Mouse (Mus musculus) E14TG2a.4 (cell line): Measurements from ENCODE around the gene Gabbr2.

Experiments
- CTCF ChIP-seq: conservative IDR thresholded peaks from 2 replicates; pipeline ENCODE4 v1.5.1; 2014; ENCODE audit warnings: low read length
- NANOG ChIP-seq: IDR thresholded peaks from 2 replicates; pipeline ENCODE4 v1.6.1; 2014; ENCODE audit warnings: borderline replicate concordance, low read length, mixed read lengths

- TF ChIP-seq NANOG (no peak), CTCF (no peak)
Measured at GRCm38 (mm10) chr4:46884132-46884531, 107.5 kb downstream of the Gabbr2 start.
